Mouse (Mus musculus) spleen, adult 2 months (tissue): ENCODE data around the gene Gm17018. TPM values are rescaled to one million over a fixed set of nuclear protein-coding genes. Genes with fewer than 3 reads are reported as not detected.

Experiments used
- DNase-seq, 2 experiments: peaks; one replicate each; pipeline versions ENCODE4 v3.0.0 to v3.0.0-alpha.2; 2012 to 2021; ENCODE audit warnings: low spot score in 2 of 2, low read depth in 1 of 2
- H3K27ac ChIP-seq: fragments of 200-500 bp; 2 replicates; pipeline ENCODE4 v1.5.1; 2012; ENCODE audit warnings: low read length, inconsistent platforms; ENCODE audit not compliant: insufficient read depth
- H3K27me3 ChIP-seq: fragments of 200-500 bp; 2 replicates; pipeline ENCODE4 v1.6.1; 2012; ENCODE audit warnings: mild to moderate bottlenecking, moderate library complexity, low read length, inconsistent platforms; ENCODE audit not compliant: control insufficient read depth, insufficient read depth
- H3K36me3 ChIP-seq: fragments of 200-500 bp; 2 replicates; pipeline ENCODE4 v1.6.1; 2012; ENCODE audit warnings: mild to moderate bottlenecking, low read length, inconsistent platforms; ENCODE audit not compliant: control insufficient read depth, insufficient read depth
- H3K4me1 ChIP-seq: fragments of 200-500 bp; 2 replicates; pipeline ENCODE4 v1.6.1; 2011; ENCODE audit warnings: inconsistent platforms; ENCODE audit not compliant: control insufficient read depth, insufficient read depth, insufficient read length
- H3K4me3 ChIP-seq: fragments of 200-500 bp; 2 replicates; pipeline ENCODE4 v1.5.1; 2011; ENCODE audit warnings: mild to moderate bottlenecking, inconsistent platforms; ENCODE audit not compliant: insufficient read depth, insufficient read length; ENCODE audit errors: extremely low read depth
- CTCF ChIP-seq: fragments of 200-500 bp; IDR thresholded peaks from 2 replicates; pipeline ENCODE4 v1.5.1; 2011; ENCODE audit warnings: mild to moderate bottlenecking, inconsistent platforms; ENCODE audit not compliant: insufficient read depth, insufficient read length, insufficient replicate concordance; ENCODE audit errors: extremely low read depth
- POLR2A ChIP-seq: fragments of 200-500 bp; IDR thresholded peaks from 2 replicates; pipeline ENCODE4 v1.6.1; 2011; ENCODE audit warnings: low read depth, low read length, inconsistent platforms
- WGBS: fragments of 180-500 bp; shearing (Covaris S2); methylation state at CpG from one replicate; pipeline ENCODE4 v1.1.7; 2018; 5-methylcytosine and 5-hydroxymethylcytosine counted together
- polyA plus RNA-seq: library from polyadenylated mRNA; depleted of rRNA; stranded (reverse); fragments of >200 nt; gene quantifications from 2 replicates; pipeline ENCODE4 v1.2.3, GENCODE M21; 2012

Gene Gm17018
- polyA plus RNA-seq, 1 experiment: 2.3 TPM

- DNase-seq: no peak
- Histone ChIP-seq H3K4me1 (peaks cover 8% of the 10 kb centered on the region; the same call in 1 of the 2 replicates), H3K27ac (no peak overlapping the region), H3K4me3 (no peak overlapping the region), H3K27me3 (no peaks in the 10 kb centered on the region), H3K36me3 (no peaks in the 10 kb centered on the region)
- TF ChIP-seq CTCF: no peak
- TF ChIP-seq POLR2A: no peak
- WGBS: 90% methylated on average over 3 of the region's 3 CpGs
These were observed 26.4 kb downstream of the Gm17018 start for GRCm38 (mm10) chr19:45586850-45587249.

DNA sequence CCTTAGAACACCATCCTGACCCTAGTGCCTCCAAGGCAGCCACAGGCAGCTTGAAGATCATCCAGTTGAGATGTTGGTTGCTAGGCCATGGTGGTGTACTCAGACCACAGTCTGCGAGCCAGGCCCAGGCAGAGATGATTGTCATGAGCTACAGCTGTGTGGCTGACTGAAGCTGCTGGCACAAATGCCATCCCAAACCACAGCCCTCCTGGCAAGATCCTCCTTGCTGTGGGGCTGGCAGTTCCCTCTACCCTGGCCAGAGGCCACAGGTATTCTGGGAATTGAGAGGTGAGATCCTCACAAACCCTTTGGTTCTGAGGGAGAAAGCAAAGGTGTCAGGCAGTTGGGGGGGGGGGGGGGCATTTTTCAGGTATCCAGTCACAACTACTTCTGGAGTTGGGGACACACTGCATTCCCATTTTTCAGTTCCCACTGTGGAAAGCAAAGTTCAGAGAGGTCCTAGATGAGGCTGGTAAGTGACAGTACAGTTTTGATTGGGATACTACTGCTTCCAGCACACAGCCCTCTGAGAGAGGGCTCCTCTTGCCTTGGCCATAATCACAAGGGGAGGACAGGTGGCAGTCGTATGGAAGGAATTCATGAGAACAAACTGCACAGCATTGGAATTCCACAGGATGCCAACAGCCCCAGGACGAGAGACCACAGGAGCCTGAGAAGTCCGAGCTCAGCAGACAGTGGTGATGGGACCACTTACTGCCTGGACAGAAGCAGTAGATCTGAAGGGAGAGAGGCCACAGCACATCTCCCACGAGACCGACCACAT lies 27.3 kb downstream of the Gm17018 start:
- no peak overlapping the region for H3K27ac ChIP-seq
- H3K4me3 ChIP-seq: no peak overlapping the region
- H3K4me1 ChIP-seq: peaks cover 10% of the 10 kb centered on the region; the same call in 1 of the 2 replicates
- no peaks in the 10 kb centered on the region for H3K36me3 ChIP-seq
- DNase-seq: no peak
- 93% methylated on average over 6 of the region's 6 CpGs for WGBS
- no peaks in the 10 kb centered on the region for H3K27me3 ChIP-seq
- no peak for TF ChIP-seq POLR2A
- TF ChIP-seq CTCF: no peak

DNA sequence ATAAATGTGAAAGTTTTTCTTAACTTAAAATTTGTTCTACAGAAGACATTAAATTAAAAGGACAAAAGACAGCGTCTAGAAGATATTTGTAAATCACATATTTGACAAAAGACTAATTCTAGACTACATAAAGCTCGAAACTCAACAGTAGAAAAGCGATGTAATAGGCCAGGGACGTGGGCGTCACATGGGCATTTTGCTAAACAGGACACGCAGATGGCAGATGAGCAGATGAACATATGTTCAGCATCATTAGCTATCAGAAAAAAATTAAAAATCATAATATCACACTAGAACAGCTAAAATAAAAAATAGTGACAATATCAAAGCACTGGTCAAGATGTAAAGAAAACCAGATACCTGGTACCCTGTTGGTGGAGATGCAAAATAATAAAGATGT lies 29.3 kb downstream of the Gm17018 start:
- 94% methylated on average over 6 of the region's 6 CpGs for WGBS
- H3K36me3 ChIP-seq: no peaks in the 10 kb centered on the region
- TF ChIP-seq POLR2A (no peak), CTCF (no peak)
- peaks cover 7% of the 10 kb centered on the region; the same call in 1 of the 2 replicates for H3K4me1 ChIP-seq
- H3K4me3 ChIP-seq: no peak overlapping the region
- no peak for DNase-seq
- no peaks in the 10 kb centered on the region for H3K27me3 ChIP-seq
- H3K27ac ChIP-seq: no peak overlapping the region

DNA sequence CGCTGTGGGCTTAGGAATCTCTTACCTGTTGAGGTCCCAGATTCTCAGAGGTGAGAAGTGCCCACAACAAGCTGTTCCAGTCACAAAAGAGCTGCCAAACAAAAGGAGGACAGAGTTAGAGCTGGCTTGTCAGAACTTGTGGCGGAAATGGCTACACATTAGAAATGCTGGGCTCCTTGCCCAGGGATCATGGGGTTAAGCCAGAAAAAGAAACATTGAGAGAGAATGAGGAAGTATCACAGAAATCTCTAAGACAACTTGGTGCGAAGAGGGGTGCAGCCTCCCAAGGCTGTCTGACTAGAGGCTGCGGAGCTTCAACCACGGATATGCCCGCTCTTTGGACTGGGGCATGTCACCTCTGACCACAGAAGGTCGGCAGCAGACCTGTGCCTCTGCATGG lies 31.3 kb downstream of the Gm17018 start:
- DNase-seq: no peak
- no peak for TF ChIP-seq POLR2A
- TF ChIP-seq CTCF: no peak
- no peak overlapping the region for H3K4me3 ChIP-seq
- H3K27ac ChIP-seq: peak overlapping the region; percentile 26
- H3K4me1 ChIP-seq: peaks cover 3% of the 10 kb centered on the region; the same call in 1 of the 2 replicates
- 33% methylated on average over 7 of the region's 7 CpGs for WGBS
- H3K27me3 ChIP-seq: no peaks in the 10 kb centered on the region
- no peaks in the 10 kb centered on the region for H3K36me3 ChIP-seq

GRCm38 (mm10) chr19:45592916-45593315 lies 32.5 kb downstream of the Gm17018 start:
- Histone ChIP-seq H3K36me3 (no peaks in the 10 kb centered on the region), H3K4me1 (peaks cover 3% of the 10 kb centered on the region; the same call in 1 of the 2 replicates), H3K4me3 (no peak overlapping the region), H3K27me3 (no peaks in the 10 kb centered on the region), H3K27ac (no peak overlapping the region)
- no peak for DNase-seq
- no peak for TF ChIP-seq POLR2A
- no peak for TF ChIP-seq CTCF
- 96% methylated on average over 9 of the region's 9 CpGs for WGBS

GRCm38 (mm10) chr19:45594079-45594478 lies 33.7 kb downstream of the Gm17018 start:
- no peaks in the 10 kb centered on the region for H3K36me3 ChIP-seq
- WGBS: 91% methylated on average over 7 of the region's 7 CpGs
- H3K27ac ChIP-seq: no peak overlapping the region
- H3K27me3 ChIP-seq: no peaks in the 10 kb centered on the region
- H3K4me3 ChIP-seq: no peak overlapping the region
- no peak for TF ChIP-seq CTCF
- TF ChIP-seq POLR2A: no peak
- no peak for DNase-seq
- peaks cover 3% of the 10 kb centered on the region; the same call in 1 of the 2 replicates for H3K4me1 ChIP-seq

DNA sequence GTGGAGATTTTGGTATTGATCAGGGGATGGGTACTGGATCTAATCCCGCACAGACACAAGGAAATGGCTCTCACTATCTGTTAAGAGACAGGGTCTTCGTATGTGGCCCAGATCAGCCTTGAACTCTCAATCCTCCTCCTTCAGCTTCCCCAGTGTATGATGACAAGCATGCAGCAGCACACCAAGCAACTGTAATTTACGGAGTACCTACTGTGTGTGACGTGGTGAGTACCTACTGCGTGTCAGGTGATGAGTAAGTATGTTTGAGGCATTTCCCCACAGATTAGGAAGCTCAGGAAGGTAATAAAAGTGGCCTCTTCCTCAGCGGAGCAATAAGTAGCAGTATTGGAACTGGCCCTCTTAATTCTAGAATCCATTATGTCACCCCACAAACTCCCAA lies 35.1 kb downstream of the Gm17018 start:
- H3K27me3 ChIP-seq: no peaks in the 10 kb centered on the region
- no peak overlapping the region for H3K27ac ChIP-seq
- 92% methylated on average over 6 of the region's 6 CpGs for WGBS
- peaks cover 3% of the 10 kb centered on the region; the same call in 1 of the 2 replicates for H3K4me1 ChIP-seq
- TF ChIP-seq POLR2A: no peak
- no peak for TF ChIP-seq CTCF
- H3K4me3 ChIP-seq: no peak overlapping the region
- no peaks in the 10 kb centered on the region for H3K36me3 ChIP-seq
- no peak for DNase-seq
